Mouse (Mus musculus) myocyte (in vitro differentiated cells): ENCODE data around the gene Hbs1l. TPM values are rescaled to one million over a fixed set of nuclear protein-coding genes. Genes with fewer than 3 reads are reported as not detected.

Source experiments
- H3K27me3 ChIP-seq: one replicate; pipeline ENCODE4 v1.6.1; 2011; ENCODE audit not compliant: control insufficient read depth, insufficient read depth, insufficient read length
- H3K36me3 ChIP-seq: one replicate; pipeline ENCODE4 v1.6.1; 2011; ENCODE audit not compliant: control insufficient read depth, insufficient read depth
- H3K4me2 ChIP-seq: one replicate; pipeline ENCODE4 v1.6.1; 2011; ENCODE audit warnings: low read depth, control low read depth
- H3K4me3 ChIP-seq: one replicate; pipeline ENCODE4 v1.5.1; 2011; ENCODE audit warnings: mild to moderate bottlenecking, control low read depth, moderate library complexity
- H3K79me2 ChIP-seq: one replicate; pipeline ENCODE4 v1.6.1; 2011; ENCODE audit not compliant: control insufficient read depth, insufficient read depth
- H3ac ChIP-seq: one replicate; pipeline ENCODE4 v1.6.1; 2011; ENCODE audit not compliant: control insufficient read depth, insufficient read length
- CEBPB ChIP-seq: IDR thresholded peaks from 2 replicates; pipeline ENCODE4 v1.6.1; 2011; ENCODE audit warnings: mild to moderate bottlenecking, moderate library complexity; ENCODE audit not compliant: poor library complexity, insufficient read depth, severe bottlenecking
- E2F4 ChIP-seq: IDR thresholded peaks from one replicate; pipeline ENCODE4 v1.6.1; 2011; ENCODE audit warnings: mild to moderate bottlenecking, control low read depth, moderate library complexity; ENCODE audit not compliant: insufficient read depth
- MAX ChIP-seq: IDR thresholded peaks from one replicate; pipeline ENCODE4 v1.6.1; 2011; ENCODE audit warnings: low read depth, mild to moderate bottlenecking, control low read depth
- MYOD1 ChIP-seq, 3 experiments: IDR thresholded peaks; one replicate each; pipeline ENCODE4 v1.6.1; 2011; ENCODE audit warnings: control low read depth in 2 of 3, low read depth in 2 of 3, mild to moderate bottlenecking in 2 of 3, moderate library complexity in 1 of 3; ENCODE audit not compliant: insufficient read length in 2 of 3, control insufficient read depth in 1 of 3
- MYOG ChIP-seq, 3 experiments: IDR thresholded peaks; one replicate each; pipeline ENCODE4 v1.6.1; 2011; ENCODE audit warnings: control low read depth in 2 of 3, low read depth in 2 of 3, mild to moderate bottlenecking in 2 of 3; ENCODE audit not compliant: insufficient read length in 2 of 3, control insufficient read depth in 1 of 3, insufficient read depth in 1 of 3
- POLR2A ChIP-seq: IDR thresholded peaks from one replicate; pipeline ENCODE4 v1.6.1; 2011; ENCODE audit warnings: low read depth, mild to moderate bottlenecking, control low read depth, moderate library complexity; ENCODE audit not compliant: insufficient read length
- POLR2AphosphoS2 ChIP-seq: IDR thresholded peaks from one replicate; pipeline ENCODE4 v1.6.1; 2011; ENCODE audit warnings: low read depth, control low read depth; ENCODE audit not compliant: insufficient read length
- REST ChIP-seq: IDR thresholded peaks from one replicate; pipeline ENCODE4 v1.6.1; 2011; ENCODE audit warnings: mild to moderate bottlenecking, control low read depth, moderate library complexity; ENCODE audit not compliant: insufficient read depth, insufficient read length
- SRF ChIP-seq: IDR thresholded peaks from one replicate; pipeline ENCODE4 v1.6.1; 2011; ENCODE audit warnings: low read depth; ENCODE audit not compliant: control insufficient read depth, insufficient read length
- TCF12 ChIP-seq: IDR thresholded peaks from one replicate; pipeline ENCODE4 v1.6.1; 2011; ENCODE audit warnings: mild to moderate bottlenecking, control low read depth; ENCODE audit not compliant: poor library complexity, insufficient read depth, severe bottlenecking
- TCF3 ChIP-seq: IDR thresholded peaks from one replicate; pipeline ENCODE4 v1.6.1; 2011; ENCODE audit warnings: low read depth, control low read depth; ENCODE audit not compliant: insufficient read length
- USF1 ChIP-seq: IDR thresholded peaks from one replicate; pipeline ENCODE4 v1.6.1; 2011; ENCODE audit warnings: low read depth, mild to moderate bottlenecking, control low read depth, moderate library complexity
- polyA plus RNA-seq: library from polyadenylated mRNA; unstranded; fragments of >200 nt; fragmentation: generic; extraction: Trizol; gene quantifications from one replicate; pipeline ENCODE4 v1.2.1, GENCODE M21; 2012; ENCODE audit warnings: missing spikeins

Gene Hbs1l
- polyA plus RNA-seq, 1 experiment = 50.0 TPM

DNA sequence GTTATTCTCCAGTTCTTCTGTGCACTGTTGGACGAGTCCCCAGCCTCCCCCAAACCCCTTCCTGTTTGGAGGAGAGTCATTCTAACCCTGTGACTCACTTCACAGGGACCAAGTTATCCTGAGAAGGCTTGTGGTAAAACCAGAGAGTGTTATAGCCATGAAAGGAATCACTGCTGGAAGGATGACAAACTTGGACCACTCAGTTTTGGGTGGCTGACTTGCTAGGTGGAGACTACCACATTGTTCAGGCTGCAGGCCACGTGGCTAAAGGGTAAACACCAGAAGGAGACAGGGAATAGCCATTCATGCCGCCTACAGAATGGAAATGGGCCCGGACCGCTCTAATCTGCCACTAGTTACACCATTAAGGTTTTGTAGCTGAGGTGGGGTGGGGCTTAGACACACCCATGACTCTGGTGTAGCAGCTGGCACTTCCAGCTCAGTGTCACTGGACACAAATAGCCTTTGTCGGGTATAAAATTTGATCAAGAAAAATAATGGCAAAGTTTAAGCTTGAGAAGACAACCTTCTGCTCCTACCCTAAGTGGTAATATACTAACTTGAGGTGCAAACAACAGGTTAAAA, 115.9 kb downstream of the Hbs1l start:
- no peaks in the 10 kb centered on the region for H3K27me3 ChIP-seq
- H3K79me2 ChIP-seq = no peaks in the 10 kb centered on the region
- H3ac ChIP-seq = no peak overlapping the region
- H3K36me3 ChIP-seq = no peaks in the 10 kb centered on the region
- no peak overlapping the region for H3K4me3 ChIP-seq
- H3K4me2 ChIP-seq = peak overlapping the region; percentile 50
- TF ChIP-seq MYOG (IDR thresholded peaks at IDR 0.05; ENCODE audit: control insufficient read depth in 1 of 3, insufficient read depth in 1 of 3, insufficient read length in 2 of 3, low read depth in 2 of 3) (peak in 2 of 3 experiments; percentile 46 to 67), CEBPB (no peak), MYOD1 (IDR thresholded peaks at IDR 0.05; ENCODE audit: control insufficient read depth in 1 of 3, insufficient read length in 2 of 3, low read depth in 2 of 3) (peak; percentile 16 to 82 (median 53)), POLR2AphosphoS2 (no peak), MAX (no peak), SRF (peak; percentile 21), REST (no peak), TCF12 (peak; percentile 38), TCF3 (no peak), USF1 (peak; percentile 74), E2F4 (no peak), POLR2A (no peak)

DNA sequence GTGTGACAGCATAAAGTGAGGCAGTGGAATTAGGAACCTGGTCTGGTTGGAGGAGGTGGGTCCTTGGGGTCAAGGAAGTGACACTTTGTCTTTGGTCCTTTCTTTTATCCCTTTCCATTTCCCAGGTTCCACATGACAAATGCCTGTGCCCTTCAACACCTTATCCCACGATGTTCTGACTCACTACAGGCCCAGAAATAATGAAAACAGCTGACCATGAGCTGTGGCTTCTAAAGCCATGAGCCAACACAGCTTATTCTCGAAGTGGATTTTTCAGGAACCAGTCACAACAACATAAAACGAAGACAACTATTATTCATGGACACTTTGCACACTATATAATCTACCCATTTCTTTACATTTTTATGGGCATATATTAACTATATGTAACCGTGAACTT, 119.3 kb downstream of the Hbs1l start:
- Histone ChIP-seq H3K4me2 (no peak overlapping the region), H3K79me2 (no peaks in the 10 kb centered on the region), H3K36me3 (no peaks in the 10 kb centered on the region), H3K27me3 (no peaks in the 10 kb centered on the region), H3K4me3 (no peak overlapping the region), H3ac (no peak overlapping the region)
- TF ChIP-seq TCF3 (no peak), MAX (no peak), USF1 (no peak), CEBPB (no peak), E2F4 (no peak), REST (no peak), SRF (no peak), POLR2A (no peak), MYOG (IDR thresholded peaks at IDR 0.05; ENCODE audit: control insufficient read depth in 1 of 3, insufficient read depth in 1 of 3, insufficient read length in 2 of 3, low read depth in 2 of 3) (no peak), POLR2AphosphoS2 (no peak), MYOD1 (IDR thresholded peaks at IDR 0.05; ENCODE audit: control insufficient read depth in 1 of 3, insufficient read length in 2 of 3, low read depth in 2 of 3) (no peak), TCF12 (no peak)

DNA sequence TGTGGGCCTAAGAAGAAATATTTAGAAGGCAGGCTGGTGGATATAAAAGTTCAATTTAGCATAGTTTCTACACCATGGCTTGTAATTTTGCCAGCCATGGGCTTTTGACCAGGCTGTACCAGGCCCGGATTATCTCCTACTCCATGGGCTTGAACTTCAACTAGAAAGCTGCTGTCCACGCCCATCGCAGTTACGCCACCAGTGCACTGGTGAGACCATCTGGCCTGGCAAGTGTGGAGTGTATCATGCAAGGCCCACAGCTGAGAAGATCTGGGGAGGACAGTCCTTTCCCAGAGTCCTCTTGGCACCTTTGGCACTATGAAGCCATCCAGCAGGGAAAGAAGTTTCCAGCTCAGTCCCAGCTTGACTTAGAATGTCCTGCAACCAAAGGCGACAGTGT, 120.4 kb downstream of the Hbs1l start:
- Histone ChIP-seq H3ac (no peak overlapping the region), H3K4me3 (no peak overlapping the region), H3K4me2 (no peak overlapping the region), H3K79me2 (no peaks in the 10 kb centered on the region), H3K36me3 (no peaks in the 10 kb centered on the region), H3K27me3 (no peaks in the 10 kb centered on the region)
- TF ChIP-seq REST (no peak), MYOG (IDR thresholded peaks at IDR 0.05; ENCODE audit: control insufficient read depth in 1 of 3, insufficient read depth in 1 of 3, insufficient read length in 2 of 3, low read depth in 2 of 3) (peak in 1 of 3 experiments; percentile 53)

Other genes with a start within 250 kb of the Hbs1l start
- gene Myb, start 135.0 kb upstream of the Hbs1l start, polyA plus RNA-seq = 0.02 TPM
- gene Aldh8a1, start 81.3 kb downstream of the Hbs1l start, polyA plus RNA-seq = not detected